Mouse (Mus musculus) brain, embryonic 14.5 days (tissue): ENCODE results near the gene Ccnd1.

Source experiments
- CTCF ChIP-seq: fragments of 200-500 bp; IDR thresholded peaks from 2 replicates; pipeline ENCODE4 v1.5.1; 2012; ENCODE audit warnings: inconsistent platforms, mild to moderate bottlenecking, moderate library complexity, borderline replicate concordance; ENCODE audit not compliant: insufficient read depth, insufficient read length; ENCODE audit errors: extremely low read depth
- POLR2A ChIP-seq: fragments of 200-500 bp; IDR thresholded peaks from 2 replicates; pipeline ENCODE4 v1.6.1; 2012; ENCODE audit warnings: mild to moderate bottlenecking, inconsistent platforms, borderline replicate concordance; ENCODE audit not compliant: poor library complexity, insufficient read depth, insufficient read length, severe bottlenecking; ENCODE audit errors: extremely low read depth

- TF ChIP-seq POLR2A (no peak), CTCF (no peak)
Observed at GRCm38 (mm10) chr7:144933796-144934195, 5.9 kb downstream of the Ccnd1 start.
